Mouse (Mus musculus): ENCODE data around the gene Map3k3. TPM values are rescaled to one million over a fixed set of nuclear protein-coding genes. Genes with fewer than 3 reads are reported as not detected.

Gene Map3k3
- total RNA-seq, 2 experiments from 2014 or later: 24.2 to 29.1 TPM

GRCm38 (mm10) chr11:106155761-106156160, 71.3 kb downstream of the Map3k3 start:
- DNase-seq (ENCODE audit: low spot score in 2 of 2): no peak
- intact Hi-C loops (cut with DNase I): loop anchor here (5.0 kb wide), 1 partner anchor 63 kb away; no protein-coding TSS in a partner anchor

DNA sequence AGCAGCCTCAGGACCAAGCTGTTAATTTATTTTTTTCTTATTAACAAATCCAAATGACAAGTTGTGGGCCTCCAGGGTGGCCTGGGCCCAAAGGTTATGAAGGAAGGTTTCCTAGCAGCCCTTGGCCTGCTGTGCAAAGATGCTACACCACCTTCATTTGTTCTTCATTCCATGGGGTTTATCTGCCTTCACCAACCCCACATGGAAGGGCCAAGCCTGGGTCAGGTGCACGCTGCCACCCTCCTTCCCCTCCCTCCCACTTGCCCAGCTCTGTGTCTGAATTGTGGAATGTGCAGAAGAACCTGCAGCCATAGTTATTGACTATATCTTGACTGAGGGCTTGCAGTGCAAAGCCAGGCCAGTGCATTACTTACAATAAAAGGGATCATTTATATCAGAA, 71.8 kb downstream of the Map3k3 start:
- intact Hi-C loops (cut with DNase I): loop anchor here (5.0 kb wide), 1 partner anchor 64 kb away; no protein-coding TSS in a partner anchor

DNA sequence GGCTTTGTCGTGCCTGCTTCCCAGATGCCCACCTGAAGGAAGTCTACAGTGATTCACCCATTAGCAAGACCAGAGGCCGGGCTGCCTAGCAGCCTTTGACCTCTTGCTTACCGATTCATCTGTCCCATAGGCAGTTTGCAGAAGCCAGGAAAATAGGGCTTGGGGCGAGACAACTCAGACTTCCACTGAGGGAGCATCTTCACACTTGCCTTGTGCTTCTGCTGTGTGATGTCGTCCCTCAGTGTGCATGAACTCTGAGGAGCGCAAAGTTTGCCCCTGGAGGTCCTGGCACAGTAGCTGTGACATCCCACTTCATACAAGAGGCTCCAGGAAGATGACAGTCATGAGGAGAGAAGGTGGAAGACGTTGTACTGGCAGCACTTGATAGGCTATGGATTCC, 72.7 kb downstream of the Map3k3 start:
- DNase-seq (ENCODE audit: low spot score in 2 of 2): no peak
- intact Hi-C loops (cut with DNase I): loop anchor here (5.0 kb wide), 1 partner anchor 65 kb away; no protein-coding TSS in a partner anchor

More for the DNA sequence above, 71.8 kb downstream of the Map3k3 start:
- DNase-seq (ENCODE audit: low spot score in 2 of 2): no peak

DNA sequence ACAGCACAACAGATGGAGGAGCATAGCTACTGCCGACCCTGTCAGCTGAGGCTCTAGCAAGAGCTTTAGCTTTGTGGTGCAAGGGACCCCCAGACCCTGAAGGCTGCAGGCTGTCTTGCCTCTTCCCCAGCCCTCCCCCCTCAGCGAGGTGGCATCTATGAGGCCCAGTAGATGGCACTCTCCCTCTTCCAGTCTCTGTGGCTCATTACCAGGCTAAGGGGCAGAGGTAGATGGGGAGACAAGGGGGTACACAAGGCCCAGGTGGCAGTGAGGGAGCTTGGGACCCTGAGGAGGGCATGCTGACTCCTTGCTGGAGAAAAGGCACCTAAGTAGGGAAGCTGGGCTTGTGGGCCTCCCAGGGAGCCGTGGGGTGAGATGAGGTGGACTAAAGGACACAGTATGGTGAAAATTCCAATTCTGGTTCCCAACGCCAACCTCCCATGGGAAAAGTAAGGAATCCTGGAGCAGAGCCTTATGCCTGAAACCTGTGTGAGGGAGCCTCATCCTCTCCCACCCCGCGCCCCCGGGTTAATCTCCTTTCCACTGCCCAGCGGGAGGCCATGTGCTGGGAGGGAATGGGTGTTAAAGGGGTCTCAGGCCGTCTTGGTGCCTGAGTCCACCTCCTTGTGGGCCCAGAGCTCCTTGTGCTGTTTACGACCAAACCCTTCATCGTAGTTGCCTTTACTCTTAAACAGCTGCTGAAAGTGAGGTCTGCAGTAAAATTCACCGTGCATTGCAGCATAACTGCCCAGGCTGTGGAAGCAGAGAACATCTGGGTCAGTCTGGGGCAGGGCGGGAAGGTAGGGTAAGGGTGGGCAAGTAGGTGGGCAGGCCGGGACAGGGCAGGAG, 73.9 kb downstream of the Map3k3 start:
- intact Hi-C loops (cut with DNase I): loop anchor here (5.0 kb wide), 1 partner anchor 66 kb away; no protein-coding TSS in a partner anchor
- DNase-seq (ENCODE audit: low spot score in 2 of 2): no peak

- intact Hi-C loops (cut with DNase I): loop anchor here (5.0 kb wide), 1 partner anchor 67 kb away; no protein-coding TSS in a partner anchor
- DNase-seq (ENCODE audit: low spot score in 2 of 2): no peak
These were observed 74.5 kb downstream of the Map3k3 start for GRCm38 (mm10) chr11:106158930-106159215.

DNA sequence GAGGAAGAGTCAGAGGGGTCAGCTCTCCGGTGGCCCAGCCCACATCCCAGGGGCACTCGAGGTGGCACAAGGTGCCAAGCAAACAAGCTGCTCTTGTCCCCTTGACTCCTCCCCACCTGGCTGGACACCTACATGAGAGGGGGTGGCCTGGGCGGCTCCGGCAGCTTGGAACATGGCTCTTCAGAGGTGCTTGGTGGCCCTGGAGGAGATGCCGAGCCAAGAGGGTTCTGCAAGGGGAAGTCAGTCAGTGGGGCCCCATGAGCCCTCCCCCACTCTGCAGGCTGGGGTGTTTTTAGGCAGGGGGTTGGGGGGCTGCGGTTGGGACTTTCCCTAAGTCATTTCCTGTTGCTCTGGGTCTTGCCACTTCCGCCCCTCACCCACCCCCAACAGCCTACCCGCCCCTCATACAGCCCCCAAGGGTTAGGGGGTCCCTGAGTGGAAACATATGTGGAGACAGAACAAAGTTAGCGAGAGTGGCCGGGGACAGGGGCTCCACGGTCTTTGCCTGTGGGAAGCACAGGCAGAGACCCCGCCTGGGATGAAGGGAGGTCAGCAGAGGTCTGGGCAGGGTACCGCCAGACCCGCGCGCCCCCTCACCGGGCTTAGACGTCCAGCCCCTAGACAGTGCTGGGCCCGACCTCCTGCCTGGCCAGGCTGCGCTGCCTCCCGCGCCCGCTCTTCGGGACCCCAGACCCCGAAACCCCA, 75.0 kb downstream of the Map3k3 start:
- DNase-seq (ENCODE audit: low spot score in 2 of 2): peak in 1 of 2 experiments; percentile 58
- intact Hi-C loops (cut with DNase I): loop anchor here (5.0 kb wide), 1 partner anchor 67 kb away; no protein-coding TSS in a partner anchor

DNA sequence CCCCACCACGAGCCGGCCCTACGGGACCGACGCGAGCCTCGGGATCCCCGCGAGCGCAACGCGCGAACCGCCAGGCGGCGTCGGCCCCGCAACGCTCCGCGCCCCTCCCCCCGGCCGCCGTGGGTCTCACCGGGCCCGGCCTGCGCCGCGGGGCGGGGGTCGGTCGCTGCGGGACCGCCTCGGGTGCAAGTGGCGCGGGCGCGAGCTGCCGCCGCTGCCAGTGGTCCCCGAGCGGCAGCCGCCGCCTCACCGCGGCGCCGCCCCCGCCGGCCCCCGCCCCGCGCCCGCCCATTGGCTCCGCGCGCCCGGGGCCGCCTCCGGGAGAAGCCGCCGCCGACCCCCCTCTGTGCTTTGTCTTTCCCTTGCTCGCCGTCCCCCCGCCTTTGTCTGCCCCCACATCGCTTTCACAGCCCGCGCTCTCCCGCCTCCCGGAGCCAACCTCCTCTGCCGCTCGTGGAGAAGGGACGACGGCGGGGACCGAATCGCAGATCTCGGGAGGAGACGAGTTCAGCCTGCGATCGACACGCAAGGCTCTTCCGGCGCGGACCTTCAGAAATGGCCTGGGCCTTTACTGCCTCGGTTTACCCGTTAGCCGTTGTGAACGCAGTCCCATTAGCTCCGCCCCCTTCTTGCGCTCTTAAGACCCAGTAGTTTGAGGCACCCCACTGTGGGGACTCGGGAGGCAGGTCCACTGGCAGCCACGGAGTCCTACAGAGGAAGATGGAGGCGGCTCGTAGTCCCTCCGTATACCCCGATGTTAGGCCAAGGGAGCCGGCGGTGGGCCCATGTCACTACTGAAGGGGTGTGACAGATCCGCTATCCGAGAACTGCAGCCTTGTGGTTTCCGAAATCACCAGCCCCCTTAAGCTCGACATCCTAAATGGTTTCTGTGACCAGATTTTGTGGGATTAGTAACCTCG, 75.8 kb downstream of the Map3k3 start:
- DNase-seq (ENCODE audit: low spot score in 2 of 2): peak; percentile 85 to 88
- intact Hi-C loops (cut with DNase I): loop anchor here (5.0 kb wide), 1 partner anchor 68 kb away; no protein-coding TSS in a partner anchor

- DNase-seq (ENCODE audit: low spot score in 2 of 2): peak; percentile 87 to 95
- intact Hi-C loops (cut with DNase I): no loop called here
These were observed 76.7 kb downstream of the Map3k3 start, which contains the start of the genes Gm10840 and Limd2 for GRCm38 (mm10) chr11:106160841-106161721. Gene Gm10840 (plus strand): TSS chr11:106160850. Gene Limd2 (minus strand): TSS chr11:106160860.

DNA sequence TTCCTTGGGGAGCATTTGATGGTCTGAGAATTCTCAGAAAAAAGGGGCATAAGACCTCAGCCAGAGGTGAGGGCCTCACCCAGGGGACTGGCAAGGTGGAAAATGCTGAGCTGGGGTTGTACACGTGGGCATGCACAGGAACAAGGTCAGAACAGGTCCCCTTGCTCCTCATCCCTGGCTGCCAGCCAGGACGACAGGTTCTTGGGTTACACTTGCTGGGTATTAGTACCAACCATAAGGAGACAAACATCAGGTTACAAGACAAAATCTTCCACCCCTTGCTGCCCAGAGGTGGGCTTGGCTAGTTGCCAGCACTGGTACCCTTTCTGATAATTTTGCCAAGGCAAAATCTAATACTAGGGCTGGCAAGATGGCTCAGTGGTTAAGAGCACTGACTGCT, 77.8 kb downstream of the Map3k3 start:
- no peak for DNase-seq (ENCODE audit: low spot score in 2 of 2)
- intact Hi-C loops (cut with DNase I): no loop called here

DNA sequence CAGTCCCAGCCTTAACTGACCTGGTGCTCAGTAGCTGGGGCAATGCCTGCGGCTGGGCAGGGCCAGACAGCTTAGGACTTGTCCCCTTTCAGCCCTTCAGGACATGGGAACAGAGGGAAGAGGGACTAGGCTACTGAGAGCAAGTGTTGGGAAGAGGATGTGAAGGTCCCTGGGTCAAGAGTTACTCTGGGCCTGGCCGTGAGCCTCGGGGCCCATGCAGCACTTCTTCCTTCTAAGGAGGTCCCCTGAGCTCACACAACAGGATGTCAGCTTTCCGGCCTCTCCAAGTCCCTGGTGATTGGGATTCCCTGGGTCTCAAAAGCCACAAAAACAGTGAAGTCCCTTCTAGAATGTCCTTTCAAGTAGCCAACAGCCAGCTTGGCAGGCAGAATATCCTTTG, 79.1 kb downstream of the Map3k3 start:
- intact Hi-C loops (cut with DNase I): no loop called here
- DNase-seq (ENCODE audit: low spot score in 2 of 2): no peak

- no peak for DNase-seq (ENCODE audit: low spot score in 2 of 2)
These were observed 80.3 kb downstream of the Map3k3 start for GRCm38 (mm10) chr11:106164601-106165180.

GRCm38 (mm10) chr11:106167435-106167834, 83.0 kb downstream of the Map3k3 start:
- intact Hi-C loops (cut with DNase I): no loop called here
- DNase-seq (ENCODE audit: low spot score in 2 of 2): no peak

More at GRCm38 (mm10) chr11:106164601-106165180, 80.3 kb downstream of the Map3k3 start:
- intact Hi-C loops (cut with DNase I): no loop called here

- intact Hi-C loops (cut with DNase I): no loop called here
- DNase-seq (ENCODE audit: low spot score in 2 of 2): no peak
These were observed 86.4 kb downstream of the Map3k3 start for GRCm38 (mm10) chr11:106170807-106171206.

DNA sequence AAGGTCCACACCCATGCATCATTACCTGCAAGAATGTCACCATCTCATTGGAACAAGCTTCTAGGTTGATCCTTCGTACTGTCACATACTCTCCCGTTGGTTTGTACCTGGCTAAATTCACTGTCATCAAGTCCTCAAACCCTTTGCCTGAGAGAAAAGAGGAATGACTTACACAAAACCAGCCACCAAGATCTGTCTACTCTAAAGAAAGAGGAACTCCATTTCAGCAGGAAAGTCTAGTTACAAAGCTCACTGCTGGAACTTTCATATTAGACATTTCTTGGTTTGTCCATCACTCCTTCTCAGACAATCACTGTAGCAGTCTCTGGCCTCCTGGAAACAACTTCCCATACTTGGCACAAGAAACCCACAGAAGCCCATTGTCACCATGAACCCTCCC, 88.8 kb downstream of the Map3k3 start:
- DNase-seq (ENCODE audit: low spot score in 2 of 2): no peak
- intact Hi-C loops (cut with DNase I): no loop called here

- no peak for DNase-seq (ENCODE audit: low spot score in 2 of 2)
- intact Hi-C loops (cut with DNase I): no loop called here
These were observed 90.0 kb downstream of the Map3k3 start for GRCm38 (mm10) chr11:106174372-106174771.

GRCm38 (mm10) chr11:106175081-106175480, 90.7 kb downstream of the Map3k3 start:
- DNase-seq (ENCODE audit: low spot score in 2 of 2): no peak
- intact Hi-C loops (cut with DNase I): no loop called here

- intact Hi-C loops (cut with DNase I): no loop called here
- no peak for DNase-seq (ENCODE audit: low spot score in 2 of 2)
These were observed 92.0 kb downstream of the Map3k3 start for GRCm38 (mm10) chr11:106176372-106176771.

Measured in left cerebral cortex, postnatal 14 days (tissue).